Mouse (Mus musculus) right cerebral cortex, postnatal 36 days (tissue): ENCODE results near the gene Il4ra.

Source experiments
- DNase-seq, 2 experiments: peaks; one replicate each; pipeline ENCODE4 v3.0.0; 2022; ENCODE audit warnings: low spot score in 2 of 2, mixed read lengths in 1 of 2

The Il4ra gene

GRCm38 (mm10) chr7:125599373-125599973, 47.6 kb downstream of the Il4ra start:
- no peak for DNase-seq

GRCm38 (mm10) chr7:125600136-125600535, 48.2 kb downstream of the Il4ra start:
- DNase-seq, result no peak

GRCm38 (mm10) chr7:125600612-125601279, 48.8 kb downstream of the Il4ra start:
- DNase-seq, result no peak

GRCm38 (mm10) chr7:125601280-125601670, 49.4 kb downstream of the Il4ra start:
- DNase-seq, result no peak

- DNase-seq, result no peak
Measured at GRCm38 (mm10) chr7:125601821-125602448, 50.0 kb downstream of the Il4ra start.

GRCm38 (mm10) chr7:125603185-125603631, 51.3 kb downstream of the Il4ra start, which contains the start of gene Il21r:
Gene Il21r, plus strand, starts transcription at chr7:125603429.
- peak; percentile 13 to 16 for DNase-seq

- no peak for DNase-seq
Measured at GRCm38 (mm10) chr7:125604362-125605319, 52.7 kb downstream of the Il4ra start.

- DNase-seq, result no peak
Measured at GRCm38 (mm10) chr7:125605725-125606139, 53.8 kb downstream of the Il4ra start.

GRCm38 (mm10) chr7:125606265-125607164, 54.6 kb downstream of the Il4ra start:
- no peak for DNase-seq

GRCm38 (mm10) chr7:125607384-125608182, 55.7 kb downstream of the Il4ra start:
- DNase-seq, result no peak

GRCm38 (mm10) chr7:125608183-125608688, 56.3 kb downstream of the Il4ra start:
- no peak for DNase-seq

GRCm38 (mm10) chr7:125613579-125613978, 61.7 kb downstream of the Il4ra start:
- no peak for DNase-seq

GRCm38 (mm10) chr7:125615453-125615852, 63.5 kb downstream of the Il4ra start:
- no peak for DNase-seq

- DNase-seq, result no peak
Measured at GRCm38 (mm10) chr7:125618016-125618415, 66.1 kb downstream of the Il4ra start.

GRCm38 (mm10) chr7:125620077-125620476, 68.2 kb downstream of the Il4ra start:
- no peak for DNase-seq

- no peak for DNase-seq
Measured at GRCm38 (mm10) chr7:125622741-125623685, 71.1 kb downstream of the Il4ra start.

- no peak for DNase-seq
Measured at GRCm38 (mm10) chr7:125625219-125625618, 73.3 kb downstream of the Il4ra start.

- DNase-seq, result no peak
Measured at GRCm38 (mm10) chr7:125625829-125626228, 73.9 kb downstream of the Il4ra start.
